Mouse (Mus musculus) bone marrow macrophage, adult 2 months (primary cell): ENCODE results near the gene Megf8. TPM values are rescaled to one million over a fixed set of nuclear protein-coding genes. Genes with fewer than 3 reads are reported as not detected.

ENCODE experiments used
- H3K27ac ChIP-seq: 2 replicates; pipeline ENCODE4 v1.5.1; 2012; ENCODE audit warnings: low read depth, low read length; ENCODE audit not compliant: insufficient read depth
- H3K4me1 ChIP-seq: 2 replicates; pipeline ENCODE4 v1.6.1; 2012; ENCODE audit warnings: low read length; ENCODE audit not compliant: control insufficient read depth, insufficient read depth
- H3K4me3 ChIP-seq: 2 replicates; pipeline ENCODE4 v1.5.1; 2012; ENCODE audit warnings: mild to moderate bottlenecking, low read length, moderate library complexity; ENCODE audit not compliant: insufficient read depth
- CTCF ChIP-seq: IDR thresholded peaks from 2 replicates; pipeline ENCODE4 v1.5.1; 2012; ENCODE audit warnings: low read depth, mild to moderate bottlenecking, low read length, moderate library complexity
- POLR2A ChIP-seq: IDR thresholded peaks from 2 replicates; pipeline ENCODE4 v1.6.1; 2012; ENCODE audit warnings: mild to moderate bottlenecking, low read depth, low read length, borderline replicate concordance
- polyA plus RNA-seq: library from polyadenylated mRNA; stranded (reverse); fragments of >200 nt; gene quantifications from 2 replicates; pipeline ENCODE4 v1.2.4, GENCODE M21; 2012; ENCODE audit not compliant: missing spikeins, insufficient read depth, insufficient read length

Megf8 gene
- polyA plus RNA-seq, 1 experiment = 13.8 TPM

DNA sequence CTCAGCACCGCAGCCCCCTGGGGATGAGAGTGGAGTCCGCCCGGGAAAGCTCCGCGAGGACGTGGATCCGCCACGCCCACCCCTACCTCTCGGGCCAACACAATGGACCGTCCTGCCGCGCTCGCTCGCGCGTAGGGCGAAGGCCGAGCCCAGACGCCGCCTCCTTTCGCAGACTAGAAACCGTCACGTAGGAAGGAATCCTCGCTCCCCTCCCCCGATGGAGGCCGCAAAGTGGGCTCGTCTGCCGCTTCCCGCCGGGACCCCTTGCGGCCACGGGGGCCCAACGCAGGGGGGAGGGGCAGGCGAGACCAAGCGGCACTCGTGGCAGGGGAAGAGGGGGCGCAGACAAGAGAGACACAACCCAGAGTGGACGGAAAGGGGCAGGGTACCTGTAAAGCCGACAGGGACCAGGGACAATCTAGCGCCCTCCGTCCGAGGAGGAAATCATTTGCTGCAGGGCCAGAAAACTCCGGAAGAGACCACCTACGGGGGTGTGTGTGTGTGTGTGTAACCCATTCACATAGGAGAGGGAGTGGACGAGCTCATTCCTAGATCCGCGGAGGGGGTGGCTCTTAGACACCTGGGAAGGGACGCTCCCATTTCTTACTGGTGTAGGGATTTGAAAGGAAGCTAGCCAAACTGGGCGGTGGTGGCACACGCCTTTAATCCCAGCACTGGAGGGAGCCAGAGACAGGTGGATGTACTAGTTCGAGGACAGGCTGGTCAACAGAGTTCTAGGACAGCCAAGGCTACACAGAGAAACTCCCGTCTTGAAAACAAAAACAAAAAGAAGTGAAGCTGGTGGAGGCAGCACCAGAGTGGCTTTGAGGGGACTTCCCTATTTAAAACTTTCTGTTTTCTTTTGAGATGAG is 19.3 kb upstream of the Megf8 start, which contains the start of gene Pafah1b3:
Gene Pafah1b3 (minus strand): TSS at position 533 of the 872 bp plus-strand sequence.
- Histone ChIP-seq H3K27ac (0 out of 2 replicates have a peak within 1 kb of the TSS, but pooled peaks have one; percentile 23), H3K4me1 (0 out of 2 replicates have a peak, but pooled peaks cover 2% of the 10 kb centered on the region), H3K4me3 (peak within 1 kb of the TSS; percentile 73)
- TF ChIP-seq CTCF = no peak
- no peak for TF ChIP-seq POLR2A

DNA sequence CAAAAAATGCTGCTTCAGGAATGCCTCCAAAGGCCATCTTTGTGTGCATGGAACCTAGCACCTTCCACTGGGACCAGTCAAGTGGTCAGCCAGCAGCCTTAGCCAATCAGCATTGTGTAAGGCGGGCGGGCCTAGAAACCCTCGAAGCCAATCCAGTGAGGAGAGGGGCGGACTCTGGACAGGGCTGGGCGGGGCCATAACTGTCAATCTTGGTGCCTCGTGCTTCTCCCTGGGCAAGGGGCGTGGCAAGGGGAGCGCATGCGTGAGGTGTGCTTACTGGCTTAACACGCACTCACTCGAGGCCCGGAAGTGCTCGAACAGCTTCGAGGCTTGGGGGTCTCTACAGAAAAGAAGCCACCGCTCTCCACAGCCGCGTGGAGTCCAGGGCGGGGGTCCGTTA is 15.9 kb upstream of the Megf8 start, which contains the start of gene Prr19:
Gene Prr19 (plus strand): TSS at position 349 of the 400 bp plus-strand sequence.
- TF ChIP-seq CTCF (no peak), POLR2A (no peak)
- Histone ChIP-seq H3K4me3 (no peak within 1 kb of the TSS), H3K27ac (no peak within 1 kb of the TSS), H3K4me1 (0 out of 2 replicates have a peak, but pooled peaks cover 5% of the 10 kb centered on the region)

DNA sequence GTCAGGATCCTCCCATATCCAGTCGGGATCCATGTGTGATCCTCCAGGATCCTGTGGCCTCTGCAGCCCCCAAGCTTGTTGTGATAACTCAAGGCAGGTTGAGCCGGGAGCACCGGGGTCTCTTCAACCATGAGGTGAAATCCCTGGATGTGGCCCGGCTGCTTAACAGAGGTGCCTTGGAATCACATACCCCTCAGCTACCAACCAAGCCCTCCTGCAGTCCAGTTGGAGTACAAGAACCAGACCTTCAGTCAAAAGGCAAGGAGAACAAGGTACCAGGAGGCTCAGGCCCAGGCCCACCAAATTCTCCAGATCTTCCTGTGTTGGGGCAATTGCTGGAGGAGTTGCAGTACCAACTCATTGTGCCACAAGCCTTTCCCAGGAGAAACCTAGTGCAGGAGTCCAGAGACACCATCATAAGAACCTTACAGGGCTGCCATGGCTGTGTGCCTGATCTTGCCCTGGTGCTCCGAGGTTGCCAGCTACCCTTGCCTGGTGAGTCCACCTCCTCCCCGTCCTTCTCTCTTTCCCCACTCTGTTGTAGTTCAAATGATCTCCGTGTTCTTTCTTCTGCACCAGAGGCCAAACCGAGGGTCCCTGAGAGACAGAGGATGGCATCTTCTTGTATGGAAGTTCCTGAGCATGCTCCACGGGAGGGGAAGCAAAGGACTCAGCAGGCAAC is 13.8 kb upstream of the Megf8 start:
- TF ChIP-seq CTCF (no peak), POLR2A (no peak)
- 0 out of 2 replicates have a peak, but pooled peaks cover 4% of the 10 kb centered on the region for H3K4me1 ChIP-seq
- no peak overlapping the region for H3K4me3 ChIP-seq
- no peak overlapping the region for H3K27ac ChIP-seq

DNA sequence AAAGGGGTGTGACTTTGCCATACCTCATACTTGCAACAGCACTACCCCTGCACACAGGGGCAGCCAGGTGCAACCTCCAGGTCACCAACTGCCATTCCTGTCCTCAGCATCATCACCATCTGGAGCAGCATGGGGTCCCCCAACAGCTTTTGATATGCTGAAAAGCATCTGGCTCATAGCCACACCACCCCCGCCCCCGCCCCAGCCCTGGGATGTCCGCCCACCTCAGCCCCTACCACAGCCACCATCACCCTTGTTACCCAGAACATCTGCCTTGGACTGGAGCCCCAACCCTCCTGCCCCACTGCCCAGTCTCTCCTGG is 13.3 kb upstream of the Megf8 start:
- Histone ChIP-seq H3K4me3 (no peak overlapping the region), H3K27ac (no peak overlapping the region), H3K4me1 (0 out of 2 replicates have a peak, but pooled peaks cover 3% of the 10 kb centered on the region)
- TF ChIP-seq POLR2A (no peak), CTCF (no peak)

DNA sequence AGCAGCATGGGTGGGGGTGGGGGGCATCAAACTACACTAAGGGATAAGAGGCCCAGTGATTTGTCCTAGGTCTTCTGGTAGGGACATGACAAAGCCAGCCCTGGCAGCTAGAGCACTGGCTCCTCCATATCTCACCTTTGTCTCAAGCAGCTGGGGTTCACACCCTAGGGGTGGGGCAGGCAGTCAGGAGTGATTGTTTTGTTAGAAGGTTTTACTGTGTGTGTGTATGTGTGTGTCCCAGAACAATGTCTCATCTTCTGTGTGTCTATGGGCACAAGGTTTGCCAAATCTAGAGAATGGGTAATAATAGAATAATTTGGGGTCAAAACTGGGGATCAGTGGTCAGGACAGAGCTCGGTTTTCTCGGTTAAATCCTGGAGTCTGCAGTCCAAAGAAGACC is 11.5 kb upstream of the Megf8 start:
- 0 out of 2 replicates have a peak, but pooled peaks cover 3% of the 10 kb centered on the region for H3K4me1 ChIP-seq
- no peak for TF ChIP-seq CTCF
- TF ChIP-seq POLR2A = no peak
- peak overlapping the region; percentile 60; the same call in 1 of the 2 replicates for H3K4me3 ChIP-seq
- H3K27ac ChIP-seq = no peak overlapping the region

DNA sequence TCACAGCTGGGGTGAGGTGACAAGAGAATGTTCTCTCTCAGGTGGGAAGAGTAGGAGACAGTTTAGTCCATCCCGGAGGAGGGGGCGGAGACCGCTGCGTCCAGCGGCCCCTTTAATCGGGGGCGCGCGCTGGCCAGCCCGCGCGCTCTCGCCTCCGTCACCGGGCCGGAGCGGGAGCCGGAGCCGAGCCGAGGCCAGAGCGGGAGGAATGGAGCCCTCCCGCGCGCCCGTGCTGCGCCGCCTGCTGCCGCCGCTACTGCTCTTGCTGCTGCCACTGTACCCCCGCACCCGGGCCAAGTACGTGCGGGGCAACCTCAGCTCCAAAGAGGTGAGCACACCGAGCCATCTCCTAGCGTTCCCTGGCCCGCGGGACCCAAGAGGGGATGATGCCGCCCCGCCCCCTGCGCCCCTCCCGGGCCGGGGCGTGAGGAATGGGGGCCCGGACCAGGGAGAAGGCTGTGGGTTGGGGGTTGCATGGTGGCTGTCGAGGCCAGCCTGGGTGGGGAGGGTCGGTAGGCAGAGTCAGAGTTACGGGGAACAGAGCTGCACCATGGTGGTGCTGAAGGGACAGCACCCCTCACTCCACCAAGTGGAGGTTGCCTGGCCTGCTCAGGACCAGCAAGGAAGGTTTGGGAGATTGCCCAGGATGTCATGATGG is 10.9 kb upstream of the Megf8 start, which contains the start of gene Tmem145:
Gene Tmem145 (plus strand): TSS at position 151 of the 658 bp plus-strand sequence.
- Histone ChIP-seq H3K27ac (no peak within 1 kb of the TSS), H3K4me3 (peak within 1 kb of the TSS; percentile 60), H3K4me1 (0 out of 2 replicates have a peak, but pooled peaks cover 3% of the 10 kb centered on the region)
- TF ChIP-seq CTCF = no peak
- TF ChIP-seq POLR2A = no peak

DNA sequence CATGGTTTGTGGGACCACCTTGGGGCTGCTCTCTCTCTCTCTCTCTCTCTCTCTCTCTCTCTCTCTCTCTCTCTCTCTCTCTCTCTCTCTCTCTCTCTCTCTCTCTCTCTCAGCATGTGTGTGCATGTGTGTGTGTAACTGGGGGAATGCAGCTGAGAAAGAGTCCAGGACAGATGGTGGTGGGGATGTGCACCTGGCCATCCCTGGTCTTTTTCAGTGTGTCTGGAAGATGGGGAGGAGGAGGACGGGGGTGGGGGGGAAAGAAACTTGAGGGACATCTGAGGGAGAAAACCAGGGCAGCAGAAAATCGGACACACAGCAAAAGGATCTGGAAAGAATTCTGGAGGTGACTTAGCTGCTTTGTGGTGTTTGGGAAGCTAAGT is 10.4 kb upstream of the Megf8 start:
- TF ChIP-seq CTCF (no peak), POLR2A (no peak)
- 0 out of 2 replicates have a peak, but pooled peaks cover 3% of the 10 kb centered on the region for H3K4me1 ChIP-seq
- H3K4me3 ChIP-seq = no peak overlapping the region
- no peak overlapping the region for H3K27ac ChIP-seq

DNA sequence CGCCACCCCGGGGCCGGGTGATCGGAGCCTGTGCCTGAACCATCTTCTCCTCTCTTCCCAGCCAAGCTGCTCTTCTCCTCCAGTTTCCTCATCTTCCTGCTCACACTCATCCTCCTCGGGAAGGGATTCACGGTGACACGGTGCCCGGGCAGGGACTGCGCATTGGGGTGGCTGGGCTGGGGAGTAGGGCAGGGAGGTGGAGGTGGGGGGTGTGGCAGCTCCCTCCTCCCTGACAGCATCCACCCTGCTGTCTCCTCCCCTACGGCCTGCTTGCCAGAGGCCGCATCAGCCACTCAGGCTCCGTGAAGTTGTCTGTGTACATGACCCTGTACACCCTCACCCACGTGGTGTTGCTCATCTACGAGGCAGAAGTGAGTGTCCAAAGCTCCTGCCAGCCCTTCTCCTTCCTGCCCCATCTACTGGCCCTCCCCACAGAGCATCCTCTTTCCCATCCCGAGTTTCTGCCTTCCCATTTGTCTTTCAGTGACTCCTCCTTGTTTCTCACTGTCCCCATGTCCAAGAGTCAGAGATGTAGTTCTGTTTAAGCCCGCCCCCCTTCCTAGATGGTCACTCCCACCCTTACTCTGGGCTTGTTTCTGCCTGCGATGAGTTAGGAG is 8.2 kb upstream of the Megf8 start:
- 0 out of 2 replicates have a peak, but pooled peaks cover 3% of the 10 kb centered on the region for H3K4me1 ChIP-seq
- H3K27ac ChIP-seq = no peak overlapping the region
- TF ChIP-seq POLR2A (no peak), CTCF (no peak)
- no peak overlapping the region for H3K4me3 ChIP-seq

DNA sequence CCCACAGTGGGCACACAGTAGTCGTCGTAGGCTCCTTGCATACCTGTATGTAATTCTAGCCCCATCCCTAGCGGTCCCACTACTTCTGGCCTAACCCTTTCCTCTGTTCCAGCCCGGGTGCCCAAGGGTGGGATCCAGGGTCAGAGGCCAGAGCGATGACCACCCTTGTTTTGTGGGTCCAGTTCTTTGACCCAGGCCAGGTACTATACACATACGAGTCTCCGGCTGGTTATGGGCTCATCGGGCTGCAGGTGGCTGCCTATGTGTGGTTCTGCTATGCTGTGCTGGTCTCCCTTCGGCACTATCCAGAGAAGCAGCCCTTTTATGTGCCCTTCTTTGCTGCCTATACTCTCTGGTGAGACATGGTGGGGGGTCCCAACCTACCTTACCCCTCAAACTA is 7.5 kb upstream of the Megf8 start:
- H3K4me3 ChIP-seq = no peak overlapping the region
- H3K4me1 ChIP-seq = 0 out of 2 replicates have a peak, but pooled peaks cover 3% of the 10 kb centered on the region
- no peak overlapping the region for H3K27ac ChIP-seq
- TF ChIP-seq POLR2A (no peak), CTCF (no peak)
